Comparison of ENCODE assay signal across 14 mouse cellular contexts in the genomic region with DNA sequence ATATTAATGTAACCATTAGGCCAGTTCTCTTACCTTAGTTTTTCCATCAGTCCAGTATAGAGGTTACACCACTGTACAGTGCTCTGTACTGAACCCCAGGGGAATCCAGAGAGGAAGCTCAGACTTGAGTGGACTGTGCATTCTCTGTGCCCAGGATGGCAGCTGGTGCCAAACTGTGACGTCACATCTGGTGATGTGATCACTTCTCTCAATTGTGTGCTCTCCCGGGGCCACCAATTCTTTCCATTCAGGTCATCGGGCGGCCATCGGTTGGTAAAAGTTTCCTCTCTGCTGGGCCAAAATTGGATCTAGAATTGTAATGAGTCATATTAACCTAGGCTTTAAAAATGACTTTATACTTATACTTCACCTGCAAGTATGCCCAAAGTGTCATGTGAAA. TPM values are rescaled to one million over a fixed set of nuclear protein-coding genes. Genes with fewer than 3 reads are reported as not detected.
A peak's percentile ranks its signal among the peaks of the same experiment; 100 is the strongest.
DNase-seq lines count a peak whose midpoint lies in the region; ATAC-seq and TF ChIP-seq lines count a peak whose summit lies in the region.
"Had no signal": no experiment of that assay in that cellular context is flagged by ENCODE, and none has a peak within 500 bp of the region (broad histone marks: within the 10 kb centered on the region; RNA-seq: fewer than 3 reads in every experiment).

No protein-coding gene starts in this region.

- H3K9ac ChIP-seq in kidney, embryonic 16.5 days (replicated peaks; ENCODE audit: low read length) = no peak overlapping the region
- H3K9ac ChIP-seq in lung, postnatal 0 days (replicated peaks; ENCODE audit: low read depth) = no peak overlapping the region
- H3K9ac ChIP-seq: hindbrain, embryonic 15.5 days; limb, embryonic 12.5 days; liver, postnatal 0 days; neural tube, embryonic 15.5 days had no signal

- H3K4me2 ChIP-seq in kidney, embryonic 16.5 days (replicated peaks; ENCODE audit: low read depth, low read length) = no peak overlapping the region
- no peak overlapping the region for H3K4me2 ChIP-seq in lung, postnatal 0 days (replicated peaks; ENCODE audit: low read depth, low read length)
- H3K4me2 ChIP-seq: hindbrain, embryonic 15.5 days; limb, embryonic 12.5 days; neural tube, embryonic 15.5 days had no signal

- peak; percentile 19 for DNase-seq in kidney, adult 2 months
- DNase-seq in 3T3-L1 (ENCODE audit: low read depth, low spot score) = peak; percentile 51
- peak; percentile 13 for DNase-seq in Muller cell, postnatal 12 days (ENCODE audit: inconsistent ontology term)
- peak; percentile 18 for DNase-seq in lung, postnatal 0 days (ENCODE audit: low spot score)
- no peak for DNase-seq in thymus, postnatal 36 days
- no peak for DNase-seq in ovary, adult 18-20 months (ENCODE audit: low spot score)
- DNase-seq: adrenal gland, postnatal 25 days; cerebellum, postnatal 25 days; liver, postnatal 0 days had no signal

- no peak for ATAC-seq in kidney, embryonic 16.5 days (ENCODE audit: low FRiP score, low TSS enrichment)
- peak; percentile 57 for ATAC-seq in lung, postnatal 0 days
- ATAC-seq: liver, postnatal 0 days had no signal

- no peak for TF ChIP-seq POLR2A in kidney, adult 2 months (IDR thresholded peaks at IDR 0.05; ENCODE audit: low read depth, low read length)

- no peaks in the 10 kb centered on the region for H3K4me1 ChIP-seq in kidney, adult 2 months (ENCODE audit: control insufficient read depth, insufficient read depth, low read length)
- no peaks in the 10 kb centered on the region for H3K4me1 ChIP-seq in kidney, embryonic 16.5 days (ENCODE audit: insufficient read depth, low read length)
- no peaks in the 10 kb centered on the region for H3K4me1 ChIP-seq in lung, postnatal 0 days (ENCODE audit: insufficient read depth, low read depth, low read length)
- H3K4me1 ChIP-seq: hindbrain, embryonic 15.5 days; limb, embryonic 12.5 days; midbrain, embryonic 10.5 days; neural tube, embryonic 15.5 days had no signal

- TF ChIP-seq CTCF in kidney, adult 2 months (conservative IDR thresholded peaks at IDR 0.05; ENCODE audit: insufficient read depth, insufficient read length, low read depth, low read length) = no peak
- no peak for TF ChIP-seq CTCF in lung, postnatal 0 days (IDR thresholded peaks at IDR 0.05)

- TF ChIP-seq EP300 in lung, postnatal 0 days (IDR thresholded peaks at IDR 0.05) = 0 out of 2 replicates have a peak, but pooled peaks have one; percentile 18

- no peak overlapping the region for H3K4me3 ChIP-seq in kidney, adult 2 months (ENCODE audit: insufficient read depth, low read depth, low read length)
- H3K4me3 ChIP-seq in kidney, embryonic 16.5 days (ENCODE audit: low read length) = no peak overlapping the region
- no peak overlapping the region for H3K4me3 ChIP-seq in lung, postnatal 0 days (ENCODE audit: low read depth, low read length)
- H3K4me3 ChIP-seq: hindbrain, embryonic 15.5 days; limb, embryonic 12.5 days; midbrain, embryonic 10.5 days; neural tube, embryonic 15.5 days had no signal

- H3K27me3 ChIP-seq in kidney, adult 2 months (replicated peaks; ENCODE audit: control insufficient read depth, insufficient read depth, low read length) = no peaks in the 10 kb centered on the region
- H3K27me3 ChIP-seq in kidney, embryonic 16.5 days (ENCODE audit: insufficient read depth, low read length) = no peaks in the 10 kb centered on the region
- H3K27me3 ChIP-seq in lung, postnatal 0 days (replicated peaks; ENCODE audit: insufficient read depth, low read length) = no peaks in the 10 kb centered on the region
- H3K27me3 ChIP-seq: hindbrain, embryonic 15.5 days; limb, embryonic 12.5 days; neural tube, embryonic 15.5 days had no signal

- no peak overlapping the region for H3K27ac ChIP-seq in kidney, adult 2 months (ENCODE audit: insufficient read depth, low read depth, low read length)
- no peak overlapping the region for H3K27ac ChIP-seq in kidney, embryonic 16.5 days (ENCODE audit: low read length)
- H3K27ac ChIP-seq in lung, postnatal 0 days (ENCODE audit: low read length) = no peak overlapping the region
- H3K27ac ChIP-seq: hindbrain, embryonic 15.5 days; limb, embryonic 12.5 days; midbrain, embryonic 10.5 days; neural tube, embryonic 15.5 days had no signal

- no peaks in the 10 kb centered on the region for H3K36me3 ChIP-seq in kidney, adult 2 months (ENCODE audit: control insufficient read depth, insufficient read depth, low read length)
- no peaks in the 10 kb centered on the region for H3K36me3 ChIP-seq in kidney, embryonic 16.5 days (ENCODE audit: insufficient read depth, low read length)
- no peaks in the 10 kb centered on the region for H3K36me3 ChIP-seq in lung, postnatal 0 days (ENCODE audit: insufficient read depth, low read length)
- H3K36me3 ChIP-seq: hindbrain, embryonic 15.5 days; limb, embryonic 12.5 days; midbrain, embryonic 10.5 days; neural tube, embryonic 15.5 days had no signal

- H3K9me3 ChIP-seq in kidney, embryonic 16.5 days (ENCODE audit: low read length) = no peaks in the 10 kb centered on the region
- H3K9me3 ChIP-seq in lung, postnatal 0 days (ENCODE audit: low read length) = no peaks in the 10 kb centered on the region
- H3K9me3 ChIP-seq: hindbrain, embryonic 15.5 days; limb, embryonic 12.5 days; midbrain, embryonic 10.5 days; neural tube, embryonic 15.5 days had no signal

- WGBS in kidney, adult 2 months = 76% methylated on average over 5 of the region's 5 CpGs
- WGBS in kidney, embryonic 16.5 days = 86% methylated on average over 5 of the region's 5 CpGs
- 69% methylated on average over 5 of the region's 5 CpGs for WGBS in lung, postnatal 0 days

RNA-seq across cellular contexts. Expression of gene Ccdc91, which starts 19.9 kb away (rescaled TPM):
- 37.5 and 38.3 TPM in 2 replicates for polyA plus RNA-seq in kidney, adult 2 months (2012; rRNA removed)
- polyA plus RNA-seq in kidney, embryonic 16.5 days (2015; fragmentation: Nextera tagmentation; extraction: Ambion mirVana) = 28.5 and 28.6 TPM in 2 replicates
- polyA plus RNA-seq in lung, postnatal 0 days (2015; fragmentation: Nextera tagmentation; extraction: Ambion mirVana) = 23.9 and 27.0 TPM in 2 replicates

Comparison
In these comparisons a context has a peak if more than half of its experiments do, and no peak if none do; other contexts are left out.
1. DNase-seq: peak in kidney, adult 2 months (single experiment), 3T3-L1 (single experiment), Muller cell, postnatal 12 days (single experiment) and lung, postnatal 0 days (single experiment); none in thymus, postnatal 36 days (0 of 2) and ovary, adult 18-20 months (single experiment).